Mouse (Mus musculus) limb, embryonic 12.5 days (tissue): Measurements from ENCODE around the gene Asic1. TPM values are rescaled to one million over a fixed set of nuclear protein-coding genes. Genes with fewer than 3 reads are reported as not detected.
A peak's percentile ranks its signal among the peaks of the same experiment; 100 is the strongest.

Experiments used
- ATAC-seq: fragments of 200-750 bp; cut with Nextera tagmentation; 2 replicates; pipeline ENCODE4 v1.8.0; 2017; ENCODE audit warnings: low read depth, moderate TSS enrichment; ENCODE audit not compliant: insufficient number of reproducible peaks, insufficient read depth, low FRiP score, low TSS enrichment
- H3K27ac ChIP-seq: fragments of 300-500 bp; sonication (generic); 2 replicates; pipeline ENCODE4 v1.5.1; 2016; ENCODE audit warnings: mild to moderate bottlenecking, moderate library complexity
- H3K27me3 ChIP-seq: fragments of 300-500 bp; sonication (generic); 2 replicates; pipeline ENCODE4 v1.6.1; 2016; ENCODE audit warnings: mild to moderate bottlenecking, moderate library complexity
- H3K36me3 ChIP-seq: fragments of 300-500 bp; sonication (generic); 2 replicates; pipeline ENCODE4 v1.6.1; 2016; ENCODE audit warnings: mild to moderate bottlenecking, moderate library complexity
- H3K4me1 ChIP-seq: fragments of 300-500 bp; sonication (generic); replicated peaks from 2 replicates; pipeline ENCODE4 v1.6.1; 2016
- H3K4me2 ChIP-seq: fragments of 300-500 bp; sonication (generic); 2 replicates; pipeline ENCODE4 v1.6.1; 2016; ENCODE audit warnings: mild to moderate bottlenecking, moderate library complexity
- H3K4me3 ChIP-seq: fragments of 300-500 bp; sonication (generic); replicated peaks from 2 replicates; pipeline ENCODE4 v1.5.1; 2016; ENCODE audit warnings: mild to moderate bottlenecking
- H3K9ac ChIP-seq: fragments of 300-500 bp; sonication (generic); replicated peaks from 2 replicates; pipeline ENCODE4 v1.6.1; 2016; ENCODE audit warnings: mild to moderate bottlenecking, moderate library complexity
- H3K9me3 ChIP-seq: fragments of 300-500 bp; sonication (generic); 2 replicates; pipeline ENCODE4 v1.6.1; 2016; ENCODE audit warnings: mild to moderate bottlenecking, moderate library complexity
- WGBS: fragments of 180-500 bp; shearing (Covaris S2); methylation state at CpG from one replicate; pipeline ENCODE4 v1.1.7; 2016; 5-methylcytosine and 5-hydroxymethylcytosine counted together
- polyA plus RNA-seq: library from polyadenylated mRNA; unstranded; fragments of >200 nt; fragmentation: Nextera tagmentation; extraction: Ambion mirVana; gene quantifications from 2 replicates; pipeline ENCODE4 v1.2.1, GENCODE M21; 2016

The Asic1 gene
- polyA plus RNA-seq, 1 experiment from 2014 or later = 1.6 TPM

- peaks cover 42% of the 10 kb centered on the region for H3K36me3 ChIP-seq
- peak overlapping the region; percentile 97 for H3K9ac ChIP-seq
- H3K4me1 ChIP-seq = peaks cover 27% of the 10 kb centered on the region
- H3K9me3 ChIP-seq = no peaks in the 10 kb centered on the region
- peak overlapping the region; percentile 75 for H3K4me3 ChIP-seq
- ATAC-seq = no peak
- H3K4me2 ChIP-seq = peak overlapping the region; percentile 83
- WGBS = 63% methylated on average over 9 of the region's 9 CpGs
- H3K27me3 ChIP-seq = peaks cover 10% of the 10 kb centered on the region
- H3K27ac ChIP-seq = peak overlapping the region; percentile 97; the same call in 1 of the 2 replicates
These were observed 32.9 kb downstream of the Asic1 start for GRCm38 (mm10) chr15:99703104-99703503.

- Histone ChIP-seq H3K4me3 (peak overlapping the region; percentile 75), H3K9me3 (no peaks in the 10 kb centered on the region), H3K4me2 (peak overlapping the region; percentile 83), H3K9ac (peak overlapping the region; percentile 97; the same call in 1 of the 2 replicates), H3K27ac (peak overlapping the region; percentile 97; the same call in 1 of the 2 replicates), H3K27me3 (peaks cover 4% of the 10 kb centered on the region), H3K36me3 (peaks cover 48% of the 10 kb centered on the region), H3K4me1 (peaks cover 27% of the 10 kb centered on the region)
- ATAC-seq = no peak
- WGBS = 82% methylated on average over 5 of the region's 5 CpGs
These were observed 33.5 kb downstream of the Asic1 start for GRCm38 (mm10) chr15:99703676-99704040.

DNA sequence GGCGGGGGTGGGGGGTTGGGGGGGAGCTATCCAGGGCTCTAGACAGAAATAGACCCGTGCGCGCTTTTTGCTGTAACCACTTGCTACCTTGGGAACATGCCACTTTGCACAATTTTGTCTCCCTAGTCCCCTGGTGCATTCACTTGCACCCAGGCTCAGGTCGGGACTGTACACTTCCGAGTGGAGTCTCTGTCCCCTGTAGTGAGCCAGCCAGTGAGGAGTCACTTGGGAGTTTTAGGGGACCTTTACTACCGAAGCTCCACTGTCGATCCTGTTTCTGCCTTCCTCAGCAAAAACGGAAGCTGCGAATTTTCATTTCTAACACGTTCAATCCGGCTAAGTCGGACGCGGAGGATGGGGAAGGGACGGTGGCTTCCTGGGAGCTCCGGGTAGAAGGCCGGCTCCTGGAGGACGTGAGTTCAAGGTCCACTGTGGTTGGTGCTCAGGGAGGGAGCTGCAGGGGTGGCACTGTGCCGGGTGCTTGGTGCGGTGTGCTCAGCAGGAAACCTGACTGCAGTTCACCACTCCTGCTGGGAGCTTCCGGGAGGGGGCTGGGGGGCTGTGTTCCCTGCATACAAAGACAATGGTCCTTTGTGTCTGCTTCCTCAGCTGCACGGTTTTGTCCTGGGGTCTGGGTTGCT, 34.0 kb downstream of the Asic1 start:
- no peak for ATAC-seq
- Histone ChIP-seq H3K4me2 (peak overlapping the region; percentile 83), H3K4me1 (peaks cover 27% of the 10 kb centered on the region), H3K27me3 (peaks cover 4% of the 10 kb centered on the region; the same call in 1 of the 2 replicates), H3K9me3 (no peaks in the 10 kb centered on the region), H3K4me3 (no peak overlapping the region; the same call in 1 of the 2 replicates), H3K36me3 (peaks cover 53% of the 10 kb centered on the region), H3K9ac (peak overlapping the region; percentile 97), H3K27ac (peak overlapping the region; percentile 97)
- 59% methylated on average over 23 of the region's 23 CpGs for WGBS

DNA sequence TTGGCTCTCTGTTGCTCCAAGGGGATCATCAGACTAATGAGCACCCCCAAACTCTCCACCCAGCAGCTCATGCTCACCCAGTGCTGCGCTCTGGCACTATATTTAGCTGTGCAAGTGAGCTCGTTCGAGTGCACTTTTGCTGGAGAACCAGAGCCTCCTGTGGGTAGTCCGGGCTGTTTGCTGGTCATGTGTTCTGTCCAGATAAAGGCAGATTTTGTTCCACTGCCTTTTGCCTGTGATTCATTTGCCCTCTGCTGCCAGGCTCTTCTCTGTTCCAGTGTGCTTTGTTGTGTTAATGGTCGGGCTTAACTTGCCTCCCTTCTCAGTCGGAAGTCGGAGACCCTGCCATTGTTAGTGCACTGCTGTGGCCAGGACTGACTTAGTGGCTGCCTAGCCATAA, 34.7 kb downstream of the Asic1 start:
- Histone ChIP-seq H3K9ac (0 out of 2 replicates have a peak overlapping the region, but pooled peaks have one; percentile 28), H3K4me1 (peaks cover 27% of the 10 kb centered on the region), H3K4me2 (peak overlapping the region; percentile 83; the same call in 1 of the 2 replicates), H3K4me3 (no peak overlapping the region), H3K9me3 (no peaks in the 10 kb centered on the region), H3K36me3 (peaks cover 60% of the 10 kb centered on the region), H3K27ac (peak overlapping the region; percentile 97; the same call in 1 of the 2 replicates), H3K27me3 (no peaks in the 10 kb centered on the region)
- no peak for ATAC-seq
- 81% methylated on average over 7 of the region's 7 CpGs for WGBS

- no peak within 1 kb of the TSS; the same call in 1 of the 2 replicates for H3K4me3 ChIP-seq
- peak within 1 kb of the TSS; percentile 83 for H3K4me2 ChIP-seq
- WGBS = 65% methylated on average over 11 of the region's 11 CpGs
- no peak for ATAC-seq
- peaks cover 67% of the 10 kb centered on the region for H3K36me3 ChIP-seq
- peaks cover 27% of the 10 kb centered on the region for H3K4me1 ChIP-seq
- H3K27me3 ChIP-seq = no peaks in the 10 kb centered on the region
- H3K9me3 ChIP-seq = no peaks in the 10 kb centered on the region
- peak within 1 kb of the TSS; percentile 97 for H3K27ac ChIP-seq
- H3K9ac ChIP-seq = peak within 1 kb of the TSS; percentile 28
These were observed 35.4 kb downstream of the Asic1 start, which contains the start of gene Gm17349 for GRCm38 (mm10) chr15:99705440-99706048. Gene Gm17349 (minus strand): TSS chr15:99705490.

DNA sequence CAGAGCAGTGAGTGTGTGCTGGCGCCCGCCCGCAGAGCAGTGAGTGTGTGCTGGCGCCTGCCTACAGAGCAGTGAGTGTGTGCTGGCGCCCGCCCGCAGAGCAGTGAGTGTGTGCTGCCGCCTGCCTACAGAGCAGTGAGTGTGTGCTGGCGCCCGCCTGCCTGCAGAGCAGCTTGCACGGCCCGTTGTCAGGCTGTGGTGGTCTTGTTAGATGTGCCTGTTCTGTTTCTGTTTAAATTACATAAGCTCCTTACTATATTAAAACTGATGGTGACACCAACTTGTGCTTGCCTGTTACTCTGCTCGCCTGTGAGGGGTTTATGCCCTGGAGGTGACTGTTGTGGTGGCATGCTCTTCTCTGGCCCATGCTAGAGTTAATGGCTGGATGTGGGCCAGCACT, 38.0 kb downstream of the Asic1 start:
- H3K4me2 ChIP-seq = no peak overlapping the region
- no peak overlapping the region for H3K9ac ChIP-seq
- H3K27ac ChIP-seq = no peak overlapping the region
- peaks cover 18% of the 10 kb centered on the region for H3K4me1 ChIP-seq
- peaks cover 93% of the 10 kb centered on the region for H3K36me3 ChIP-seq
- ATAC-seq = no peak
- H3K27me3 ChIP-seq = no peaks in the 10 kb centered on the region
- no peak overlapping the region for H3K4me3 ChIP-seq
- WGBS = 94% methylated on average over 13 of the region's 13 CpGs
- no peaks in the 10 kb centered on the region for H3K9me3 ChIP-seq

- H3K9ac ChIP-seq = no peak overlapping the region
- no peak overlapping the region for H3K4me3 ChIP-seq
- H3K9me3 ChIP-seq = no peaks in the 10 kb centered on the region
- WGBS = 94% methylated on average over 10 of the region's 10 CpGs
- no peak overlapping the region for H3K4me2 ChIP-seq
- no peak overlapping the region for H3K27ac ChIP-seq
- ATAC-seq = no peak
- peaks cover 90% of the 10 kb centered on the region for H3K36me3 ChIP-seq
- H3K27me3 ChIP-seq = no peaks in the 10 kb centered on the region
- H3K4me1 ChIP-seq = no peaks in the 10 kb centered on the region
These were observed 40.3 kb downstream of the Asic1 start for GRCm38 (mm10) chr15:99710221-99711190.

DNA sequence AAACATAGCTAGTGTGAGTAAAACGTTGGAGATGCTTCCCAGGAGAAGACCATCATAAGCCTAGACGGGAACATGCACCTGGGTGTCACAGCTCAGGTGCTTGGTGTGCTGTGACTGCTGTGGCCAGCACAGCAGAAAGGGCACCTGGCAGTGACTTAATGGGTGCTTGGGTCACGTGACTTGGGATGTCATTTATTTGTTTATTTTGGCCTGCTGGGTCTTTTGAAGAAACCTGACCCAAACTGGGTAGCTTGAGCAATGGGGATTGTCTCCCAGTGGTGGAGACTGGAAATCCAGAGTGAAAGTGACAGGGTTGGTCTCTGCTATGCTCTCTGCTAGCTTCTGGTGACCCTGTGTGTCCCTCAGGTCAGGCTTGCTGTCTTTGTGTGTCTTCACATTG, 41.3 kb downstream of the Asic1 start:
- Histone ChIP-seq H3K4me1 (peaks cover 7% of the 10 kb centered on the region), H3K27ac (no peak overlapping the region), H3K4me3 (no peak overlapping the region), H3K9ac (no peak overlapping the region), H3K9me3 (no peaks in the 10 kb centered on the region), H3K36me3 (peaks cover 91% of the 10 kb centered on the region), H3K27me3 (no peaks in the 10 kb centered on the region), H3K4me2 (no peak overlapping the region)
- ATAC-seq = no peak
- 75% methylated on average over 3 of the region's 3 CpGs for WGBS

- 72% methylated on average over 13 of the region's 13 CpGs for WGBS
- no peak for ATAC-seq
- Histone ChIP-seq H3K9me3 (no peaks in the 10 kb centered on the region), H3K4me2 (no peak overlapping the region), H3K36me3 (peaks cover 87% of the 10 kb centered on the region), H3K27ac (no peak overlapping the region), H3K4me3 (no peak overlapping the region), H3K9ac (no peak overlapping the region), H3K27me3 (no peaks in the 10 kb centered on the region), H3K4me1 (peaks cover 7% of the 10 kb centered on the region)
These were observed 42.7 kb downstream of the Asic1 start for GRCm38 (mm10) chr15:99712666-99713559.

DNA sequence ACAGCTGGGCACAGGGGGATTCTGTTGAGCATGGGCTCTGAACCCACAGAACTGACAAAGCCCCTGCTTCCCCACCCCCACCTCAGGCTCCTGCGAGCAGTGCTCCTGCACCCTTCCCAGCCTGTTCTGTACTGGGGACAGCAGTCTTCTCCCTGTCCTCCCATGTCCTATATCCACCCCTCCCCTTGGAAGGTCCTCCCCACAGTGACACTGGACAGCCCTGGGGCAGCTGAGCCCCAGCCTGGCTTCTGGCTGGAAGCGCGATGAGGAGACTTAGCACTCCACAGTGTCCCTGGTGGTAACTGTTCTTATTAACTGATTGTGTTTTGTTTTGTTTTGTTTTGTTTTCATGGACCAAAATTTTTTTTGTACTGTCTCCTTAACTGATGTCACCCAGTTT, 43.4 kb downstream of the Asic1 start:
- Histone ChIP-seq H3K4me2 (no peak overlapping the region), H3K36me3 (peaks cover 86% of the 10 kb centered on the region), H3K4me3 (no peak overlapping the region), H3K27ac (no peak overlapping the region), H3K27me3 (no peaks in the 10 kb centered on the region), H3K4me1 (peaks cover 7% of the 10 kb centered on the region), H3K9ac (no peak overlapping the region), H3K9me3 (no peaks in the 10 kb centered on the region)
- no peak for ATAC-seq
- 81% methylated on average over 3 of the region's 3 CpGs for WGBS
